Mouse (Mus musculus) adrenal gland, postnatal 36 days (tissue): ENCODE measurements around the gene Supt16. TPM values are rescaled to one million over a fixed set of nuclear protein-coding genes. Genes with fewer than 3 reads are reported as not detected.

Experiments
- DNase-seq, 2 experiments: peaks; one replicate each; pipeline ENCODE4 v3.0.0; 2021; ENCODE audit warnings: mixed read lengths in 1 of 2
- long read RNA-seq, 2 experiments: library from polyadenylated mRNA; stranded (forward); transcript quantifications; one replicate each; pipeline ENCODE4 v2.0.0; 2021; ENCODE audit warnings: borderline sequencing depth in 2 of 2
- total RNA-seq, 2 experiments: library from RNA; stranded (reverse); gene quantifications; 2 replicates each; pipeline ENCODE4 v1.2.3; 2021

The Supt16 gene
- total RNA-seq = 10 to 100 TPM; 55.2 to 59.7 TPM
- long read RNA-seq, experiment 1, full-length matches to known transcripts = 10 of 26 reads
- long read RNA-seq, experiment 1, partial matches to known transcripts = 13 of 26 reads
- long read RNA-seq, experiment 1, other reads (novel, unspliced or antisense) = 3 of 26 reads
- long read RNA-seq, experiment 2, full-length matches to known transcripts = 1 of 2 reads
- long read RNA-seq, experiment 2, partial matches to known transcripts = 0 of 2 reads
- long read RNA-seq, experiment 2, other reads (novel, unspliced or antisense) = 1 of 2 reads

GRCm38 (mm10) chr14:52197156-52197878 is at the start of gene Supt16:
TSS of gene Supt16 (minus strand) at chr14:52197416.
- peak; percentile 83 to 89 for DNase-seq

GRCm38 (mm10) chr14:52246129-52246528 is 48.9 kb upstream of the Supt16 start:
- DNase-seq = no peak

- DNase-seq = no peak
These were observed 47.5 kb upstream of the Supt16 start for GRCm38 (mm10) chr14:52244690-52245042.

- DNase-seq = peak; percentile 98 to 99
These were observed 46.9 kb upstream of the Supt16 start for GRCm38 (mm10) chr14:52244041-52244689.

GRCm38 (mm10) chr14:52236216-52236615 is 39.0 kb upstream of the Supt16 start:
- DNase-seq = no peak

- DNase-seq = peak; percentile 78 to 80
These were observed 37.9 kb upstream of the Supt16 start for GRCm38 (mm10) chr14:52235165-52235564.

- DNase-seq = no peak
These were observed 35.0 kb upstream of the Supt16 start for GRCm38 (mm10) chr14:52232249-52232648.

GRCm38 (mm10) chr14:52225972-52226371 is 28.8 kb upstream of the Supt16 start:
- no peak for DNase-seq

- DNase-seq = no peak
These were observed 20.0 kb upstream of the Supt16 start for GRCm38 (mm10) chr14:52217261-52217660.

GRCm38 (mm10) chr14:52199412-52199811 is 2.2 kb upstream of the Supt16 start:
- no peak for DNase-seq

GRCm38 (mm10) chr14:52198141-52198540 is 925 bp upstream of the Supt16 start:
- DNase-seq = peak in 1 of 2 experiments; percentile 18

GRCm38 (mm10) chr14:52196230-52197155 is 723 bp downstream of the Supt16 start:
- no peak for DNase-seq

- peak; percentile 46 to 60 for DNase-seq
These were observed 1.5 kb downstream of the Supt16 start for GRCm38 (mm10) chr14:52195691-52196090.

- peak; percentile 54 to 64 for DNase-seq
These were observed 6.4 kb downstream of the Supt16 start for GRCm38 (mm10) chr14:52190740-52191359.

- no peak for DNase-seq
These were observed 7.7 kb downstream of the Supt16 start for GRCm38 (mm10) chr14:52189519-52189918.

GRCm38 (mm10) chr14:52188788-52189187 is 8.4 kb downstream of the Supt16 start:
- no peak for DNase-seq

- DNase-seq = no peak
These were observed 30.6 kb downstream of the Supt16 start for GRCm38 (mm10) chr14:52166571-52166970.

GRCm38 (mm10) chr14:52160911-52161310 is 36.3 kb downstream of the Supt16 start:
- DNase-seq = peak; percentile 71 to 75

GRCm38 (mm10) chr14:52155008-52155407 is 42.2 kb downstream of the Supt16 start:
- no peak for DNase-seq

- DNase-seq = no peak
These were observed 44.6 kb downstream of the Supt16 start for GRCm38 (mm10) chr14:52152613-52153012.

GRCm38 (mm10) chr14:52152179-52152578 is 45.0 kb downstream of the Supt16 start:
- DNase-seq = no peak

GRCm38 (mm10) chr14:52149888-52150287 is 47.3 kb downstream of the Supt16 start:
- DNase-seq = no peak
